Mouse (Mus musculus): ENCODE data around the gene Gstp1.

DNA sequence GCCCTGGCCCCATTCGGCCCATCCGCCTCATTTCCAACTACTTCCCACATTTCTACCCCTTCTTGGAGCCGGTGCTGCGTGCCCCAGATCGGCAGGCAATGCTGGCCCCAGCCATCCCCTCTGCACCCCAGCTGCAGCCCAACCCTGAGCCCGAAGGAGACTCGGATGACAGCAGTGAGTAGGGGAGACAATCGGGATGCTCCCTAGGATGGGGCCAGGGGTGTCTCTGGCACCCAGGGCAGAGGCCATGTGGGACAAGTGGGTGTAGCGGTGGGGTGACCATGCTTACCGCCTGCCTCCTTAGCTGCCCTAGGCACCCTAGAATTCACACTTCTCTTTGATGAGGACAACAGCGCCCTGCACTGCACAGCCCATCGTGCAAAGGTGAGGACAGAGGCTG, 34.1 kb downstream of the Gstp1 start:
- TF ChIP-seq POLR2A (IDR thresholded peaks at IDR 0.05; ENCODE audit: insufficient read depth, low read depth, low read length), result no peak
- no peak for TF ChIP-seq CTCF (IDR thresholded peaks at IDR 0.05)
- TF ChIP-seq EP300 (IDR thresholded peaks at IDR 0.05; ENCODE audit: insufficient read depth, low read depth, low read length), result no peak
